In genomic region chr13:62973111-62973510, GRCm38 (mm10) we compare ENCODE assay signal across 25 mouse cellular contexts.
"Had no signal": no experiment of that assay in that cellular context is flagged by ENCODE, and none has a peak within 500 bp of the region (broad histone marks: within the 10 kb centered on the region; RNA-seq: fewer than 3 reads in every experiment).

No protein-coding gene starts in this region.

- H3K4me3 ChIP-seq: heart, adult 2 months; heart, embryonic 13.5 days; heart, embryonic 15.5 days; hindbrain, embryonic 13.5 days; hindbrain, embryonic 15.5 days; kidney, embryonic 15.5 days; left cerebral cortex, adult 2 months; limb, embryonic 10.5 days; limb, embryonic 12.5 days had no signal

- DNase-seq: forebrain, postnatal 0 days; gastrocnemius, postnatal 14 days; gastrocnemius, postnatal 36 days; heart, adult 2 months; heart, postnatal 14 days; heart, postnatal 36 days; kidney, adult 11 months; kidney, adult 2 months; kidney, adult 9 months; kidney, postnatal 14 days; kidney, postnatal 36 days; layer of hippocampus, adult 9-11 months had no signal

- H3K9me3 ChIP-seq: heart, embryonic 13.5 days; heart, embryonic 15.5 days; hindbrain, embryonic 13.5 days; hindbrain, embryonic 15.5 days; kidney, embryonic 15.5 days; limb, embryonic 10.5 days; limb, embryonic 12.5 days had no signal

- ATAC-seq: forebrain, postnatal 0 days; hindbrain, postnatal 0 days; intestine, embryonic 16.5 days had no signal

- H3K27me3 ChIP-seq: heart, embryonic 13.5 days; heart, embryonic 15.5 days; hindbrain, embryonic 13.5 days; hindbrain, embryonic 15.5 days; kidney, embryonic 15.5 days; limb, embryonic 12.5 days had no signal

- H3K4me2 ChIP-seq: heart, embryonic 11.5 days; heart, embryonic 13.5 days; heart, embryonic 15.5 days; hindbrain, embryonic 13.5 days; hindbrain, embryonic 15.5 days; kidney, embryonic 15.5 days; limb, embryonic 12.5 days had no signal

- H3K27ac ChIP-seq: heart, adult 2 months; heart, embryonic 13.5 days; heart, embryonic 15.5 days; hindbrain, embryonic 13.5 days; hindbrain, embryonic 15.5 days; hindbrain, postnatal 0 days; kidney, embryonic 15.5 days; kidney, postnatal 0 days; left cerebral cortex, adult 2 months; limb, embryonic 10.5 days; limb, embryonic 12.5 days; liver, embryonic 14.5 days had no signal

- H3K36me3 ChIP-seq: heart, embryonic 13.5 days; heart, embryonic 15.5 days; hindbrain, embryonic 13.5 days; hindbrain, embryonic 15.5 days; kidney, embryonic 15.5 days; limb, embryonic 10.5 days; limb, embryonic 12.5 days had no signal

- H3K9ac ChIP-seq: forebrain, postnatal 0 days; heart, embryonic 13.5 days; heart, embryonic 15.5 days; hindbrain, embryonic 13.5 days; hindbrain, embryonic 15.5 days; kidney, embryonic 15.5 days; limb, embryonic 12.5 days; liver, embryonic 14.5 days had no signal

- H3K4me1 ChIP-seq: hindbrain, embryonic 13.5 days had no signal
